Mouse (Mus musculus) embryonic facial prominence, embryonic 10.5 days (tissue): Measurements from ENCODE around the gene Vwa3a. TPM values are rescaled to one million over a fixed set of nuclear protein-coding genes. Genes with fewer than 3 reads are reported as not detected.

Experiments used
- DNase-seq: peaks from one replicate; pipeline ENCODE4 v3.0.0-alpha.2; 2017; ENCODE audit warnings: low spot score
- H3K27ac ChIP-seq: fragments of 300-500 bp; sonication (generic); replicated peaks from 2 replicates; pipeline ENCODE4 v1.5.1; 2016; ENCODE audit warnings: mild to moderate bottlenecking
- H3K27me3 ChIP-seq: fragments of 300-500 bp; sonication (generic); replicated peaks from 2 replicates; pipeline ENCODE4 v1.6.1; 2016; ENCODE audit warnings: low read depth, mild to moderate bottlenecking; ENCODE audit not compliant: poor library complexity, severe bottlenecking
- H3K36me3 ChIP-seq: fragments of 300-500 bp; sonication (generic); replicated peaks from 2 replicates; pipeline ENCODE4 v1.6.1; 2016; ENCODE audit warnings: mild to moderate bottlenecking, moderate library complexity
- H3K4me1 ChIP-seq: fragments of 300-500 bp; sonication (generic); 2 replicates; pipeline ENCODE4 v1.6.1; 2016
- H3K4me3 ChIP-seq: fragments of 300-500 bp; sonication (generic); 2 replicates; pipeline ENCODE4 v1.5.1; 2016; ENCODE audit warnings: mild to moderate bottlenecking, moderate library complexity
- H3K9me3 ChIP-seq: fragments of 300-500 bp; sonication (generic); 2 replicates; pipeline ENCODE4 v1.6.1; 2016; ENCODE audit warnings: mild to moderate bottlenecking
- WGBS: fragments of 180-500 bp; shearing (Covaris S2); methylation state at CpG from one replicate; pipeline ENCODE4 v1.1.7; 2016; 5-methylcytosine and 5-hydroxymethylcytosine counted together
- polyA plus RNA-seq: library from polyadenylated mRNA; unstranded; fragments of >200 nt; fragmentation: Nextera tagmentation; extraction: Ambion mirVana; gene quantifications from 2 replicates; pipeline ENCODE4 v1.2.1, GENCODE M21; 2016

Gene Vwa3a
- polyA plus RNA-seq, 1 experiment from 2014 or later = 0.07 TPM

DNA sequence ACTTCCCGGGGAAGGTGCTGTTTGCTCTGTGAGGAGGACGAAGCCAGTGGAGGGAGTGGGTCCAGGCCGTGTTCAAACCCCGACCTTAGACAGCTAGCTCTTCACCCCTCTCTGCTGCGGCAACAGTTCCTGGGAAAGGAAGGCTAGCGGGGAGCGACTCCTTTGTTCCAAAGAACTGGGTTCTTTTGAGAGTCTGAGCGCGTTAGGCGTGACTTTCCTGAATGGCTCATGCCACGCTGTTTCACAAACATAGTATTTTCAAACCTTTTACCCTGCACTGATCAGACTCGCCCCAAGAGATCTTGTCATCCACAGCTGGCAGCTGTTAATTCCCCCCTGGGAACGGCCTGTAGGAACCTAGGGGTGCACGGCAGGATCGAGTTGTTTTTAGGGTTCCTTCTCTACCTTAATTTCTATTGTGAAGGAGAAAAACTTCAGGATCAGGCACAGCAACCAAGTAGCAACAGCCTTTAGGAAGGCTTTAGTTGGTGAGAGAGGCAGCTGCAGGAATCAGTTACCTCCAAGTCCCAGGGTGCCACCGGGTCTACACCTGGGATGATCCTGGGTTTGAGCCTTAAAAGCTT, 104.8 kb downstream of the Vwa3a start:
- DNase-seq = no peak
- Histone ChIP-seq H3K4me3 (peak overlapping the region; percentile 90), H3K27me3 (peaks cover 30% of the 10 kb centered on the region), H3K4me1 (peaks cover 30% of the 10 kb centered on the region), H3K9me3 (no peaks in the 10 kb centered on the region), H3K27ac (peak overlapping the region; percentile 92), H3K36me3 (peaks cover 20% of the 10 kb centered on the region)
- under 1% methylated on average over 16 of the region's 16 CpGs for WGBS

DNA sequence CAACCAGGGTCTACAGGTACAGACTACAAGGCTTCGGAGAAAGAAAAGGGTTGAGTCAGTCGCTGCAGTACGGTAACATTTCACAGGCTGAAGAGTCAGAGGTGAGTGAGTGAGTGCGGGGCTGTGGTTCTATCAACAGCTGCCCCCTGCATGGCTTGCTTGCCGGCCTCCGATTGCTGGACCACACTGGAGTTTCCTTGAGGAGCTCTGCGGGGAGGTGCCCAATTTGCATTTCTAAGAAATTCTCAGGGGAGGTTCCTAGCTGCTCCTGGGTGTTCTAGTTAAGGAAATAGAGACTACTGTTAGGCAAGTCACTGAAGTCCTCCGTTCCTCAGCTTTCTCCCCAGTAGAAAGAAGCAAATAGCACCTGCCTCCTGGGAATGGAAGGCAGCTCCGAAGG, 105.6 kb downstream of the Vwa3a start:
- no peak for DNase-seq
- peaks cover 30% of the 10 kb centered on the region for H3K4me1 ChIP-seq
- peaks cover 30% of the 10 kb centered on the region for H3K27me3 ChIP-seq
- 0 out of 2 replicates have a peak overlapping the region, but pooled peaks have one; percentile 92 for H3K27ac ChIP-seq
- H3K9me3 ChIP-seq = no peaks in the 10 kb centered on the region
- peaks cover 20% of the 10 kb centered on the region for H3K36me3 ChIP-seq
- WGBS = 8% methylated on average over 9 of the region's 9 CpGs
- H3K4me3 ChIP-seq = peak overlapping the region; percentile 90

DNA sequence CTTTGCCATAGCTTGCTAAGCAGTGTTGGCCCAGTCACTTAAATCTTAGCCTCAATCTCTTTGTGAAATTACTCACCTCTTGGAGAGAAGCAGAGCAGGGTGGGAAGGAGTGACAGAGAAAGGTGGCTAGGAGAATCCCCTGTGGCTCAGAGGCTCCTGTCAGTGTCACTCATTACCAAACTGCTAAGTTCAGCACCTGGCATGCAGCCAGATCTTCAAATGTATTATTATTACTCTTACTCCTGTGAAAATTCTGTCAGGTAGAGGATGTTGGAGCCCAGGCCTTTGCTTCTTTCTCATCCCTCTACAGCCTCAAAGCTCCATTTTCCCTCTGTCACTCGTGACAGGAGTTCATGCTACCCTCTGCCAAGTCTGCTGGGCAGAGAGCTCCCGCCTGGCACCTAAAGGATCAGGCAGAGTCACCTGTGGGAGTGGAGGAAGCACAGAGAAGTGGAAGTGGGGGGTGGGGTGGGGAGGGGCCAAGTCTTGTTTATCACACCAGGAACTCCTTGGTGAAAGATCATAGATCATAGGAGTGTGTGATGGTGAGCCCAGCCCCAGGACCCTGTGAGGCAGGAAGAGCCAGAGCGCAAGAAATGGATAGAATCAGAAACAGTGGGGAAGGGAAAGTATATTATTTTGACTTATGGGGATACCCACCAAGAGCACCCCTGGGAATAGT, 109.9 kb downstream of the Vwa3a start:
- no peaks in the 10 kb centered on the region for H3K9me3 ChIP-seq

GRCm38 (mm10) chr7:120850165-120850564, 111.0 kb downstream of the Vwa3a start:
- no peak for DNase-seq
- H3K9me3 ChIP-seq = no peaks in the 10 kb centered on the region
- WGBS = 96% methylated on average over 3 of the region's 3 CpGs
- peaks cover 15% of the 10 kb centered on the region for H3K27me3 ChIP-seq
- peaks cover 22% of the 10 kb centered on the region for H3K4me1 ChIP-seq
- no peak overlapping the region for H3K27ac ChIP-seq
- peaks cover 23% of the 10 kb centered on the region for H3K36me3 ChIP-seq
- H3K4me3 ChIP-seq = no peak overlapping the region

More for the DNA sequence above, 109.9 kb downstream of the Vwa3a start:
- Histone ChIP-seq H3K4me1 (peaks cover 34% of the 10 kb centered on the region), H3K27ac (no peak overlapping the region), H3K36me3 (peaks cover 23% of the 10 kb centered on the region), H3K4me3 (no peak overlapping the region), H3K27me3 (peaks cover 27% of the 10 kb centered on the region)
- no peak for DNase-seq
- 95% methylated on average over 3 of the region's 3 CpGs for WGBS

Other genes with a start within 250 kb of the Vwa3a start
- gene Uqcrc2, start 104.1 kb upstream of the Vwa3a start, polyA plus RNA-seq = 175 and 186 TPM in 2 replicates
- gene Pdzd9, start 69.0 kb upstream of the Vwa3a start, polyA plus RNA-seq = 0.30 and 0.36 TPM in 2 replicates
- 13.3 and 15.1 TPM in 2 replicates for gene Mosmo, start 61.7 kb upstream of the Vwa3a start, polyA plus RNA-seq
- gene Gm5737, start 73.0 kb downstream of the Vwa3a start, polyA plus RNA-seq = not detected in 2 replicates
- gene Eef2k, start 103.5 kb downstream of the Vwa3a start, polyA plus RNA-seq = 33.8 and 34.5 TPM in 2 replicates
- 42.9 and 44.8 TPM in 2 replicates for gene Polr3e, start 178.4 kb downstream of the Vwa3a start, polyA plus RNA-seq
- gene Cdr2, start 243.0 kb downstream of the Vwa3a start, polyA plus RNA-seq = 11.5 and 14.5 TPM in 2 replicates
- gene Mfsd13b, start 243.2 kb downstream of the Vwa3a start, polyA plus RNA-seq = 0.40 and 0.62 TPM in 2 replicates